Mouse (Mus musculus): ENCODE measurements at regions not wholly inside any gene's neighbourhood (a gene's known extent, or its start where the extent isn't known, plus 50 kb on each side); places are given as distances from the start of the nearest gene placed in this dataset.

- no peak for ATAC-seq (replicated peaks; ENCODE audit: low FRiP score)
- Histone ChIP-seq H3K9ac (no peak overlapping the region), H3K27ac (no peak overlapping the region)
Measured at GRCm38 (mm10) chr12:26184701-26185460, 230.2 kb downstream of the Rnf144a start.

GRCm38 (mm10) chr12:26183021-26183420 is 232.0 kb downstream of the Rnf144a start:
- no peaks in the 10 kb centered on the region for H3K4me1 ChIP-seq
- H3K4me2 ChIP-seq, result no peak overlapping the region
- H3K9me3 ChIP-seq (replicated peaks), result no peaks in the 10 kb centered on the region
- H3K4me3 ChIP-seq (replicated peaks), result no peak overlapping the region
- 92% methylated on average over 2 of the region's 2 CpGs for whole genome bisulfite sequencing
- no peak for ATAC-seq (replicated peaks; ENCODE audit: low FRiP score)
- H3K27me3 ChIP-seq, result no peaks in the 10 kb centered on the region
- no peak overlapping the region for H3K27ac ChIP-seq
- no peak overlapping the region for H3K9ac ChIP-seq
- H3K36me3 ChIP-seq, result no peaks in the 10 kb centered on the region

More at GRCm38 (mm10) chr12:26184701-26185460, 230.2 kb downstream of the Rnf144a start:
- Histone ChIP-seq H3K27me3 (no peaks in the 10 kb centered on the region), H3K4me3 (replicated peaks) (no peak overlapping the region), H3K4me1 (no peaks in the 10 kb centered on the region), H3K36me3 (no peaks in the 10 kb centered on the region), H3K9me3 (replicated peaks) (no peaks in the 10 kb centered on the region), H3K4me2 (no peak overlapping the region)
- 87% methylated on average over 5 of the region's 5 CpGs for WGBS

- ATAC-seq (replicated peaks; ENCODE audit: low FRiP score), result no peak
- Histone ChIP-seq H3K27me3 (no peaks in the 10 kb centered on the region), H3K4me2 (no peak overlapping the region), H3K4me1 (no peaks in the 10 kb centered on the region), H3K9ac (no peak overlapping the region), H3K9me3 (replicated peaks) (no peaks in the 10 kb centered on the region), H3K4me3 (replicated peaks) (no peak overlapping the region), H3K36me3 (no peaks in the 10 kb centered on the region), H3K27ac (no peak overlapping the region)
- 58% methylated on average over 7 of the region's 7 CpGs for WGBS
Measured at GRCm38 (mm10) chr12:26180846-26181245, 234.2 kb downstream of the Rnf144a start.

- Histone ChIP-seq H3K4me1 (no peaks in the 10 kb centered on the region), H3K36me3 (no peaks in the 10 kb centered on the region), H3K4me3 (replicated peaks) (no peak overlapping the region), H3K27me3 (no peaks in the 10 kb centered on the region), H3K9ac (no peak overlapping the region), H3K27ac (no peak overlapping the region), H3K9me3 (replicated peaks) (no peaks in the 10 kb centered on the region), H3K4me2 (no peak overlapping the region)
- no peak for ATAC-seq (replicated peaks; ENCODE audit: low FRiP score)
- 59% methylated on average over 10 of the region's 10 CpGs for WGBS
Measured at GRCm38 (mm10) chr12:26176231-26176662, 238.8 kb downstream of the Rnf144a start.

- no peak overlapping the region for H3K27ac ChIP-seq
- H3K27me3 ChIP-seq, result no peaks in the 10 kb centered on the region
- H3K9me3 ChIP-seq (replicated peaks), result no peaks in the 10 kb centered on the region
- no peaks in the 10 kb centered on the region for H3K4me1 ChIP-seq
- no peak overlapping the region for H3K4me3 ChIP-seq (replicated peaks)
- no peaks in the 10 kb centered on the region for H3K36me3 ChIP-seq
- ATAC-seq (replicated peaks; ENCODE audit: low FRiP score), result no peak
- 71% methylated on average over 3 of the region's 3 CpGs for WGBS
- no peak overlapping the region for H3K9ac ChIP-seq
- no peak overlapping the region for H3K4me2 ChIP-seq
Measured at GRCm38 (mm10) chr12:26163416-26163815, 251.6 kb downstream of the Rnf144a start.

- H3K4me3 ChIP-seq (replicated peaks), result no peak overlapping the region
- H3K27me3 ChIP-seq, result no peaks in the 10 kb centered on the region
- no peaks in the 10 kb centered on the region for H3K36me3 ChIP-seq
- no peaks in the 10 kb centered on the region for H3K4me1 ChIP-seq
- H3K9me3 ChIP-seq (replicated peaks), result no peaks in the 10 kb centered on the region
- ATAC-seq (replicated peaks; ENCODE audit: low FRiP score), result no peak
- no peak overlapping the region for H3K27ac ChIP-seq
- no peak overlapping the region for H3K9ac ChIP-seq
- 90% methylated on average over 11 of the region's 11 CpGs for WGBS
- H3K4me2 ChIP-seq, result no peak overlapping the region
Measured at GRCm38 (mm10) chr12:26160861-26161615, 254.0 kb downstream of the Rnf144a start.

- no peak overlapping the region for H3K4me2 ChIP-seq
- no peak overlapping the region for H3K4me3 ChIP-seq (replicated peaks)
- 68% methylated on average over 8 of the region's 8 CpGs for WGBS
- no peaks in the 10 kb centered on the region for H3K36me3 ChIP-seq
- H3K4me1 ChIP-seq, result no peaks in the 10 kb centered on the region
- H3K27ac ChIP-seq, result no peak overlapping the region
- H3K27me3 ChIP-seq, result no peaks in the 10 kb centered on the region
- no peaks in the 10 kb centered on the region for H3K9me3 ChIP-seq (replicated peaks)
- no peak overlapping the region for H3K9ac ChIP-seq
- ATAC-seq (replicated peaks; ENCODE audit: low FRiP score), result no peak
Measured at GRCm38 (mm10) chr12:26152992-26153391, 262.1 kb downstream of the Rnf144a start.

GRCm38 (mm10) chr12:26146336-26146735 is 268.7 kb downstream of the Rnf144a start:
- ATAC-seq (replicated peaks; ENCODE audit: low FRiP score), result no peak
- no peak overlapping the region for H3K4me3 ChIP-seq (replicated peaks)
- no peaks in the 10 kb centered on the region for H3K9me3 ChIP-seq (replicated peaks)
- no peak overlapping the region for H3K4me2 ChIP-seq
- no peaks in the 10 kb centered on the region for H3K27me3 ChIP-seq
- WGBS, result 65% methylated on average over 3 of the region's 3 CpGs
- H3K9ac ChIP-seq, result no peak overlapping the region
- H3K4me1 ChIP-seq, result no peaks in the 10 kb centered on the region
- H3K27ac ChIP-seq, result no peak overlapping the region
- H3K36me3 ChIP-seq, result no peaks in the 10 kb centered on the region

GRCm38 (mm10) chr12:26145085-26145714 is 269.9 kb downstream of the Rnf144a start:
- 68% methylated on average over 6 of the region's 6 CpGs for WGBS
- Histone ChIP-seq H3K4me1 (no peaks in the 10 kb centered on the region), H3K27me3 (no peaks in the 10 kb centered on the region), H3K36me3 (no peaks in the 10 kb centered on the region), H3K4me3 (replicated peaks) (no peak overlapping the region), H3K9me3 (replicated peaks) (no peaks in the 10 kb centered on the region), H3K9ac (no peak overlapping the region), H3K27ac (no peak overlapping the region), H3K4me2 (no peak overlapping the region)
- no peak for ATAC-seq (replicated peaks; ENCODE audit: low FRiP score)

GRCm38 (mm10) chr12:26144616-26145015 is 270.4 kb downstream of the Rnf144a start:
- no peak overlapping the region for H3K4me2 ChIP-seq
- no peaks in the 10 kb centered on the region for H3K27me3 ChIP-seq
- no peaks in the 10 kb centered on the region for H3K36me3 ChIP-seq
- no peak overlapping the region for H3K27ac ChIP-seq
- no peak overlapping the region for H3K9ac ChIP-seq
- H3K4me1 ChIP-seq, result no peaks in the 10 kb centered on the region
- ATAC-seq (replicated peaks; ENCODE audit: low FRiP score), result no peak
- 70% methylated on average over 3 of the region's 3 CpGs for WGBS
- no peaks in the 10 kb centered on the region for H3K9me3 ChIP-seq (replicated peaks)
- H3K4me3 ChIP-seq (replicated peaks), result no peak overlapping the region

- Histone ChIP-seq H3K4me2 (no peak overlapping the region), H3K4me3 (replicated peaks) (no peak overlapping the region), H3K36me3 (no peaks in the 10 kb centered on the region), H3K9ac (no peak overlapping the region), H3K27ac (no peak overlapping the region), H3K4me1 (no peaks in the 10 kb centered on the region), H3K27me3 (no peaks in the 10 kb centered on the region), H3K9me3 (replicated peaks) (no peaks in the 10 kb centered on the region)
- 29% methylated on average over 6 of the region's 6 CpGs for WGBS
- no peak for ATAC-seq (replicated peaks; ENCODE audit: low FRiP score)
Measured at GRCm38 (mm10) chr12:26143411-26143810, 271.6 kb downstream of the Rnf144a start.

- WGBS, result 92% methylated on average over 8 of the region's 8 CpGs
- no peaks in the 10 kb centered on the region for H3K9me3 ChIP-seq (replicated peaks)
Measured at GRCm38 (mm10) chr12:26130811-26131210, 284.2 kb downstream of the Rnf144a start.

More at GRCm38 (mm10) chr12:26130811-26131210, 284.2 kb downstream of the Rnf144a start:
- no peaks in the 10 kb centered on the region for H3K27me3 ChIP-seq
- no peaks in the 10 kb centered on the region for H3K4me1 ChIP-seq
- no peak overlapping the region for H3K4me2 ChIP-seq
- H3K9ac ChIP-seq, result no peak overlapping the region
- no peak for ATAC-seq (replicated peaks; ENCODE audit: low FRiP score)
- H3K36me3 ChIP-seq, result no peaks in the 10 kb centered on the region
- no peak overlapping the region for H3K27ac ChIP-seq
- no peak overlapping the region for H3K4me3 ChIP-seq (replicated peaks)
